Mouse (Mus musculus) bone marrow macrophage, adult 2 months (primary cell): ENCODE results near the gene Zg16. TPM values are rescaled to one million over a fixed set of nuclear protein-coding genes. Genes with fewer than 3 reads are reported as not detected.
A peak's percentile ranks its signal among the peaks of the same experiment; 100 is the strongest.

Experiments used
- H3K27ac ChIP-seq: 2 replicates; pipeline ENCODE4 v1.5.1; 2012; ENCODE audit warnings: low read depth, low read length; ENCODE audit not compliant: insufficient read depth
- H3K4me1 ChIP-seq: 2 replicates; pipeline ENCODE4 v1.6.1; 2012; ENCODE audit warnings: low read length; ENCODE audit not compliant: control insufficient read depth, insufficient read depth
- H3K4me3 ChIP-seq: 2 replicates; pipeline ENCODE4 v1.5.1; 2012; ENCODE audit warnings: mild to moderate bottlenecking, low read length, moderate library complexity; ENCODE audit not compliant: insufficient read depth
- CTCF ChIP-seq: IDR thresholded peaks from 2 replicates; pipeline ENCODE4 v1.5.1; 2012; ENCODE audit warnings: low read depth, mild to moderate bottlenecking, low read length, moderate library complexity
- POLR2A ChIP-seq: IDR thresholded peaks from 2 replicates; pipeline ENCODE4 v1.6.1; 2012; ENCODE audit warnings: mild to moderate bottlenecking, low read depth, low read length, borderline replicate concordance
- polyA plus RNA-seq: library from polyadenylated mRNA; stranded (reverse); fragments of >200 nt; gene quantifications from 2 replicates; pipeline ENCODE4 v1.2.4, GENCODE M21; 2012; ENCODE audit not compliant: missing spikeins, insufficient read depth, insufficient read length

Gene Zg16
- polyA plus RNA-seq, 1 experiment = not detected

DNA sequence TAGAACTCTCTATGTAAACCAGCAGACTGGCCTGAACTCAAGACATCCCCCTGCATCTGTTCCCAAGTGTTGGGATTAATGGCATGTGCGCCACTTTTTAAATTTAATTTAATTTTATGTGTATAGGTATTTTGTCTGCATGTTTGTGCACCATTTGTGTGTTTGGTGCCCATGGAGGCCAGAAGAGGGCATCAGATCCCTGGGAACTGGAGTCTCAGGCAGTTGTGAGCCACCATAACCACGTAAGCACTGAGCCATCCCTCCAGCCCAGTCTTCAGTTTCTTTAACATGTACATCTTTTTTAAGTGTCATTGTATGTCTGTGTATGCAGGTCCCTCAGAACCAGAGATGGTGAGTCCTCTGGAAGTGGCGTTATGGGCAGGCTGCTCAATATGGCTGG lies 9.4 kb downstream of the Zg16 start:
- H3K4me3 ChIP-seq = no peak overlapping the region
- peaks cover 48% of the 10 kb centered on the region for H3K4me1 ChIP-seq
- H3K27ac ChIP-seq = no peak overlapping the region
- no peak for TF ChIP-seq POLR2A
- peak; percentile 34; the same call in 1 of the 2 replicates for TF ChIP-seq CTCF

GRCm38 (mm10) chr7:127076188-127076587 lies 10.9 kb downstream of the Zg16 start:
- Histone ChIP-seq H3K4me3 (no peak overlapping the region), H3K27ac (no peak overlapping the region), H3K4me1 (peaks cover 33% of the 10 kb centered on the region)
- TF ChIP-seq CTCF (no peak), POLR2A (no peak)

- H3K27ac ChIP-seq = no peak overlapping the region
- H3K4me3 ChIP-seq = no peak overlapping the region
- no peak for TF ChIP-seq POLR2A
- no peak for TF ChIP-seq CTCF
- H3K4me1 ChIP-seq = peaks cover 13% of the 10 kb centered on the region
Measured at GRCm38 (mm10) chr7:127073221-127073620, 13.9 kb downstream of the Zg16 start.

DNA sequence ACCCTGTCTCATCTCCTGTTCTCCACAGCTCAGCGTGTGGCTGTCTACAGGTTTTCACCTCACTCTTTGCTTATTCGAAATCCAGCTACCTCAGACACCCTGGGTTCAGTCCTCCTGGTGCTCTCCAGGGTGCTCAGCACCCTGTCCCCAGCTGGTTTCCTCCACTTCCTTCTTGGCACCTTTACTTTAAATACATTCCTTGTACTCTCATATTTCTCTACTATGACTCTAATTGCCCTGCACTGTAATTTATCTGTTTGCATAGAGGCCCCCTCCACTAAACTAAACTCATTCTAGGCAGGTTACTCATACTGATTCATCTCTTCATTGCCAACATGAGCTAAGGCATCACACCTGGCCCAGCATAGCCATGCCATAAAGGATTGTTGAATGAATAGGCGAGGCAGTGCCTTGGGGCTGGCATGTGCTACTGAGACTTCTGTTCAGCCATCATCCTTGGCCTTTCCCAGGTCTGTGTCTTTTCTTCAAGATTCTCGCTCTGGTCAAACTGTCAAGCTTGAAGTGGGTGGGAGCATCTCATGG lies 16.2 kb downstream of the Zg16 start:
- TF ChIP-seq POLR2A = no peak
- no peak for TF ChIP-seq CTCF
- Histone ChIP-seq H3K27ac (no peak overlapping the region), H3K4me1 (no peaks in the 10 kb centered on the region), H3K4me3 (no peak overlapping the region)

DNA sequence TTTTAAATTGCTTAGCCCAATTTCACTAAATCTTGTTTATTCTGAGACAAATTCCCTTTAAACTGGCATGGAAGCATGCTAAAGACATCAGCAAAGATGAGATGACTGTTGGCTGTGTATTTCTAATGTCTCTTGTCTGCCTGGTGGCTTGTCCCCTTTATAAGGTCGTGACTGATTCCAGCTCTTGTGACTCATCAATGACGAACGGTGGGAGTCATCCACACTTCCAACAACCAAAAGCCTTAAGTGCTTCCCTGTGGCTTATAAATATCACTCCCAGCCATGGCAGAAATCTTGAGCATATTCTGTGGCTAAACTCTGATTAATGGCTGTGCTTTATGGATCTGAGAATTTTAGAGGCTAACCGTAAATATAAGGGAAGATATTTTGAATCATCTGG lies 20.8 kb downstream of the Zg16 start:
- no peaks in the 10 kb centered on the region for H3K4me1 ChIP-seq
- H3K27ac ChIP-seq = no peak overlapping the region
- no peak for TF ChIP-seq POLR2A
- no peak for TF ChIP-seq CTCF
- H3K4me3 ChIP-seq = no peak overlapping the region

- TF ChIP-seq POLR2A = no peak
- no peak for TF ChIP-seq CTCF
- no peaks in the 10 kb centered on the region for H3K4me1 ChIP-seq
- no peak overlapping the region for H3K4me3 ChIP-seq
- no peak overlapping the region for H3K27ac ChIP-seq
Measured at GRCm38 (mm10) chr7:127065538-127065937, 21.6 kb downstream of the Zg16 start.

DNA sequence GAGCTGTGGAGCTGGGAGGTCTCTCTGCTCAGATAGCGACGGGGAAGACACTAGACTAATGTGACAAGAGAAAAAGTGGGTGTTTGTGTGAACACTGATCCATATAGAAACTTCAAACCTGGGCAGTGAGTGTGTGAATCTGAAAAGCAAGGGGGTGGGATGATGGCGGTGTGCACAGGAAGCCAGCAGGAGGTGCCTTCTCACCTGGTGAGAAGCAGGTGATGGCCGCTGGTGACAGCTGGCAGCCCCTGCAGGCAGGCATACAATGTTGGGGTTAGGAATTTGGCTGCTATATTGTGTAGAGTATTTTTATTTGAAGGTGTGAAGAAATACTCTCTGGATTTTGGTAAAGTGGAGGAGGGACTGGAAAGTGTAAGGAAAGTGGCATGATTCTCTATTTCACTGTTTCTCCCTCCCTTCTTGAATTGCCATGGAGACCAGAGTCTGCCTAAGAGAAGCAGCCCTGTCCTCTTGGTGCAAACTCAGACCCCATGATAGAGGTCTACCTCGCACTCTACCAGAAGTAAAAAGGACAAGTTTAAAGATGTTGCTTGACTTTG lies 32.0 kb downstream of the Zg16 start:
- no peak for TF ChIP-seq POLR2A
- no peak for TF ChIP-seq CTCF
- no peak overlapping the region for H3K27ac ChIP-seq
- no peak overlapping the region for H3K4me3 ChIP-seq
- peaks cover 2% of the 10 kb centered on the region; the same call in 1 of the 2 replicates for H3K4me1 ChIP-seq

- H3K4me3 ChIP-seq = peak within 1 kb of the TSS; percentile 74
- H3K27ac ChIP-seq = peak within 1 kb of the TSS; percentile 36
- TF ChIP-seq CTCF (no peak), POLR2A (no peak)
- peaks cover 8% of the 10 kb centered on the region; the same call in 1 of the 2 replicates for H3K4me1 ChIP-seq
Measured at GRCm38 (mm10) chr7:127041851-127042672, 45.1 kb downstream of the Zg16 start, which contains the start of gene Kif22. Gene Kif22, minus strand, starts transcription at chr7:127042471.

DNA sequence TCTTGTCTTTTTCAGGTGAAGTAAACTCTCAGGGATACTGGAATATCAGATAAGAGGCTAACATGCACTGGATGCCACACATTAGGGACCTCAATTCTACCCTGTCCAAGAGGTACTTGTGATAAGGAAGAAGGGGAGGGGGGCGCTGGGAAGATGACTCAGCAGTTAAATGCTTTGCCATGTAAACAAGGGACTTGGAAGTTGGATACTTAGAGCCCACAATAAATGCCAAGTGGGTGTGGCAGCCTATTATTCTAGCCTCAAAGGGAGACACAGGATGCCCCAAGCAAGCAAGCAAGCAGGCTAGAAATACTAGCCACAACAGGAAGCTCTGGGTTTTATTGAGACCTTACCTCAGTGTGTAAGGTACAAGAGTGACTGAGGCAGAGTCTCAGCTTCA lies 55.9 kb downstream of the Zg16 start:
- Histone ChIP-seq H3K4me1 (peaks cover 10% of the 10 kb centered on the region), H3K27ac (no peak overlapping the region), H3K4me3 (no peak overlapping the region)
- TF ChIP-seq CTCF (no peak), POLR2A (no peak)

DNA sequence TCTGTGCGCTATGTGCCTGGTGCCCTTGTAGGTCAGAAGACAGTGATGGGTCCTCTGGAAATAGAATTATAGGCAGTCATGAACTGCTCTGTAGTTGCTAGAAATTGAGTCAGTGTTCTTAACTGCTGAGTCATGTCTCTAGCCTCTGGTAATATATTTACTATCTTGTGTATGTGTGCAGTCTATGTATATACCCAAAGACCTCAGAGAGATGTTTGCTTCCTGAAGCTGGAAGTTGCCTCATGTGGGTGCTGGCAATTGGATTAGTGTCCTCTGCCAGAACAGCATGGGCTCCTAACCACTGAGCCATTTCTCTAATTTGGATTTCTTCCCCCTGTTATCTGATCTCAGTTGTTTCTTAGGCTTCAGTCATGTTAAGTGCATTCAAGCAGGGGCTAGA lies 57.0 kb downstream of the Zg16 start:
- peaks cover 10% of the 10 kb centered on the region for H3K4me1 ChIP-seq
- H3K4me3 ChIP-seq = no peak overlapping the region
- no peak overlapping the region for H3K27ac ChIP-seq
- no peak for TF ChIP-seq POLR2A
- TF ChIP-seq CTCF = no peak
